Mouse (Mus musculus) small intestine, adult 2 months (tissue): ENCODE measurements around the gene Olfr1340. TPM values are rescaled to one million over a fixed set of nuclear protein-coding genes. Genes with fewer than 3 reads are reported as not detected.

Source experiments
- H3K27ac ChIP-seq: fragments of 200-500 bp; 2 replicates; pipeline ENCODE4 v1.5.1; 2012; ENCODE audit warnings: low read depth, low read length, control low read depth, inconsistent platforms; ENCODE audit not compliant: insufficient read depth
- H3K27me3 ChIP-seq: fragments of 200-500 bp; 2 replicates; pipeline ENCODE4 v1.6.1; 2012; ENCODE audit warnings: mild to moderate bottlenecking, moderate library complexity, low read length, inconsistent platforms; ENCODE audit not compliant: control insufficient read depth, insufficient read depth
- H3K36me3 ChIP-seq: fragments of 200-500 bp; 2 replicates; pipeline ENCODE4 v1.6.1; 2012; ENCODE audit warnings: mild to moderate bottlenecking, low read length, control low read depth, inconsistent platforms; ENCODE audit not compliant: control insufficient read depth, insufficient read depth
- H3K4me1 ChIP-seq: fragments of 200-500 bp; 2 replicates; pipeline ENCODE4 v1.6.1; 2012; ENCODE audit warnings: low read length, inconsistent platforms, mixed read lengths; ENCODE audit not compliant: control insufficient read depth, insufficient read depth, insufficient read length
- H3K4me3 ChIP-seq: fragments of 200-500 bp; 2 replicates; pipeline ENCODE4 v1.5.1; 2012; ENCODE audit warnings: low read depth, mild to moderate bottlenecking, control low read depth, inconsistent platforms, low read length, moderate library complexity
- CTCF ChIP-seq: fragments of 200-500 bp; IDR thresholded peaks from 2 replicates; pipeline ENCODE4 v1.5.1; 2012; ENCODE audit warnings: low read depth, mild to moderate bottlenecking, control low read depth, inconsistent platforms, low read length, moderate library complexity, mixed read lengths; ENCODE audit not compliant: insufficient replicate concordance, insufficient read length; ENCODE audit errors: extremely low read depth
- POLR2A ChIP-seq: fragments of 200-500 bp; IDR thresholded peaks from 2 replicates; pipeline ENCODE4 v1.6.1; 2012; ENCODE audit warnings: low read depth, mild to moderate bottlenecking, control low read depth, inconsistent platforms, low read length, moderate library complexity
- WGBS: fragments of 180-500 bp; shearing (Covaris S2); methylation state at CpG from one replicate; pipeline ENCODE4 v1.1.7; 2018; 5-methylcytosine and 5-hydroxymethylcytosine counted together
- polyA plus RNA-seq: library from polyadenylated mRNA; depleted of rRNA; stranded (reverse); fragments of >200 nt; gene quantifications from 2 replicates; pipeline ENCODE4 v1.2.3, GENCODE M21; 2012; rRNA removed

Gene Olfr1340
- polyA plus RNA-seq, result not detected in 2 replicates

DNA sequence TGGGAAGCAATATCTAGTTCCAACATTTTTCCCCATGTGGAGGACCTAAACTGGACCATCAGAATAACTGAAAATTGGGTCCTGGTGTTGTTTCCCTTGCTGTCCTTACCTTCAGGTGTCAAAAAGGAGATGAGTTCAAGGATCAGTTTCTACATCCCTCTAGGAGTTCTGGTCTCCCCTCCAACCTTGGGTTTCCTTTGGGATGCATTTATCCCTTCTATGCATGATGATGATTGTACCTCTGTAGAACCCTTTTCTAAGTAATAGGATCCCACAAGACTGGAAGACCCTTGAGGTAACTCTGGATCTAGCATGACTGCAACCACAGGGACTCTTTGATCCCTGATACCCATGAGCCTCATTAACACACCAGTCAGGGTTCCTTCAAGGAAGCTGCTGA, at the start of gene Olfr1340:
Olfr1340 (plus strand) TSS at position 301 of the 400 bp plus-strand sequence.
- Histone ChIP-seq H3K4me3 (no peak within 1 kb of the TSS), H3K4me1 (no peaks in the 10 kb centered on the region), H3K27me3 (no peaks in the 10 kb centered on the region), H3K27ac (no peak within 1 kb of the TSS), H3K36me3 (no peaks in the 10 kb centered on the region)
- TF ChIP-seq POLR2A (no peak), CTCF (no peak)

- Histone ChIP-seq H3K36me3 (no peaks in the 10 kb centered on the region), H3K27ac (no peak overlapping the region), H3K4me3 (no peak overlapping the region), H3K27me3 (no peaks in the 10 kb centered on the region), H3K4me1 (no peaks in the 10 kb centered on the region)
- TF ChIP-seq POLR2A (no peak), CTCF (no peak)
- 6% methylated on average over 2 of the region's 2 CpGs for WGBS
Observed at GRCm38 (mm10) chr4:118687086-118687485, 32.9 kb upstream of the Olfr1340 start.

DNA sequence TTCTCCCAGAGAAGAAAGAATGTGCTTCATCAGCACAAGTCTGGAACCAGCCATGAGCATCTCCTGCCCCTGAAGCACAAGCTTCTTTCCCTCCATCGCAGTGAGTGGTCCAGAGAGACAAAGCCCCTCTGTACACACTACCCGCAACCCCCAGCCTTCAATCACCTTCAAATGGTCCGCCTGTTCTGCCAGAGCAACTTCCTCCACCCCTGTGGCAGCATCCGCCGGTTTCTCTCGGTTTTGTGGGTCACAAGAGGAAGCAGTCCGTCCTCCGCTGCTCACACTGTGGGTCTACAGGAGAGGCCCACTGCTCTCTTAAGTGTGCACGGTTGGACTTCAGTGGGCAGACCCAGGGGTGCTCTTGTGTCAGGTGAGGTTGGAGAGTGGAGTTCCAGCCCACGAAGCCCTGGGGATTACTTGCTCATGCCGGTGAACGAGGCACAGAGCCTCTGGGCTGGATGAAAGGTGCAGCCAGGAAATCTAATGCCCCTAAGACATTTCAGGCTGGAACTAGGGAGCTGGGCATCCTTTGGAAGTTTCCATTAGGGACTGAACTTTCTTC, 27.4 kb upstream of the Olfr1340 start, which contains the start of gene Olfr1342:
Olfr1342 (minus strand) TSS at position 345 of the 562 bp plus-strand sequence.
- TF ChIP-seq CTCF, result no peak

GRCm38 (mm10) chr4:118693812-118694211, 26.1 kb upstream of the Olfr1340 start:
- TF ChIP-seq CTCF, result no peak
- no peak for TF ChIP-seq POLR2A
- Histone ChIP-seq H3K4me3 (no peak overlapping the region), H3K27ac (no peak overlapping the region), H3K4me1 (no peaks in the 10 kb centered on the region), H3K36me3 (no peaks in the 10 kb centered on the region), H3K27me3 (no peaks in the 10 kb centered on the region)
- WGBS, result 42% methylated on average over 2 of the region's 2 CpGs

More for the DNA sequence above, 27.4 kb upstream of the Olfr1340 start, which contains the start of gene Olfr1342:
- WGBS, result 50% methylated on average over 12 of the region's 12 CpGs
- no peaks in the 10 kb centered on the region for H3K27me3 ChIP-seq
- H3K4me1 ChIP-seq, result no peaks in the 10 kb centered on the region
- no peak within 1 kb of the TSS for H3K27ac ChIP-seq
- no peaks in the 10 kb centered on the region for H3K36me3 ChIP-seq
- no peak within 1 kb of the TSS for H3K4me3 ChIP-seq

- Histone ChIP-seq H3K36me3 (no peaks in the 10 kb centered on the region), H3K4me1 (no peaks in the 10 kb centered on the region), H3K27me3 (no peaks in the 10 kb centered on the region), H3K4me3 (no peak within 1 kb of the TSS), H3K27ac (no peak within 1 kb of the TSS)
- no peak for TF ChIP-seq POLR2A
- no peak for TF ChIP-seq CTCF
- WGBS, result 75% methylated on average over 3 of the region's 3 CpGs
Observed at GRCm38 (mm10) chr4:118703223-118703622, 16.7 kb upstream of the Olfr1340 start, which contains the start of gene Olfr1341. Olfr1341 (plus strand) TSS chr4:118703523.

GRCm38 (mm10) chr4:118708086-118708485, 11.9 kb upstream of the Olfr1340 start:
- Histone ChIP-seq H3K36me3 (no peaks in the 10 kb centered on the region), H3K4me3 (no peak overlapping the region), H3K4me1 (no peaks in the 10 kb centered on the region), H3K27ac (no peak overlapping the region), H3K27me3 (no peaks in the 10 kb centered on the region)
- no peak for TF ChIP-seq POLR2A
- TF ChIP-seq CTCF, result no peak
- 76% methylated on average over 5 of the region's 5 CpGs for WGBS

GRCm38 (mm10) chr4:118711656-118712055, 8.3 kb upstream of the Olfr1340 start:
- Histone ChIP-seq H3K27me3 (no peaks in the 10 kb centered on the region), H3K27ac (no peak overlapping the region), H3K36me3 (no peaks in the 10 kb centered on the region), H3K4me3 (no peak overlapping the region), H3K4me1 (no peaks in the 10 kb centered on the region)
- TF ChIP-seq CTCF (no peak), POLR2A (no peak)
- WGBS, result 53% methylated on average over 1 of the region's 1 CpGs
